Mouse (Mus musculus): Measurements from ENCODE around the gene Mex3b. TPM values are rescaled to one million over a fixed set of nuclear protein-coding genes. Genes with fewer than 3 reads are reported as not detected.

Gene Mex3b
- polyA plus RNA-seq, 1 experiment = 9.0 TPM

GRCm38 (mm10) chr7:82860626-82861025 lies 6.5 kb upstream of the Mex3b start:
- 82% methylated on average over 2 of the region's 2 CpGs for WGBS
- Histone ChIP-seq H3K27ac (ENCODE audit: insufficient read depth, low read length) (no peak overlapping the region), H3K4me1 (ENCODE audit: control insufficient read depth, insufficient read depth, low read length) (no peaks in the 10 kb centered on the region), H3K4me3 (replicated peaks; ENCODE audit: insufficient read depth, low read depth, low read length) (no peak overlapping the region), H3K27me3 (ENCODE audit: control insufficient read depth, insufficient read depth, low read length) (no peaks in the 10 kb centered on the region)
- no peak for TF ChIP-seq CTCF (IDR thresholded peaks at IDR 0.05; ENCODE audit: borderline replicate concordance, insufficient read depth, low read depth, low read length)
- TF ChIP-seq POLR2A (IDR thresholded peaks at IDR 0.05; ENCODE audit: borderline replicate concordance, insufficient read depth, low read length) = no peak
- no peak for DNase-seq

- TF ChIP-seq CTCF (IDR thresholded peaks at IDR 0.05; ENCODE audit: borderline replicate concordance, insufficient read depth, low read depth, low read length) = no peak
- TF ChIP-seq POLR2A (IDR thresholded peaks at IDR 0.05; ENCODE audit: borderline replicate concordance, insufficient read depth, low read length) = no peak
- no peak for DNase-seq
- WGBS = 85% methylated on average over 6 of the region's 6 CpGs
- H3K27me3 ChIP-seq (ENCODE audit: control insufficient read depth, insufficient read depth, low read length) = no peaks in the 10 kb centered on the region
- H3K4me3 ChIP-seq (replicated peaks; ENCODE audit: insufficient read depth, low read depth, low read length) = no peak overlapping the region
- no peak overlapping the region for H3K27ac ChIP-seq (ENCODE audit: insufficient read depth, low read length)
- no peaks in the 10 kb centered on the region for H3K4me1 ChIP-seq (ENCODE audit: control insufficient read depth, insufficient read depth, low read length)
Measured at GRCm38 (mm10) chr7:82863341-82863740, 3.8 kb upstream of the Mex3b start.

GRCm38 (mm10) chr7:82864260-82864990 lies 2.7 kb upstream of the Mex3b start:
- DNase-seq = peak; percentile 8 to 11
- Histone ChIP-seq H3K27ac (ENCODE audit: insufficient read depth, low read length) (no peak overlapping the region), H3K4me3 (replicated peaks; ENCODE audit: insufficient read depth, low read depth, low read length) (no peak overlapping the region), H3K27me3 (ENCODE audit: control insufficient read depth, insufficient read depth, low read length) (no peaks in the 10 kb centered on the region), H3K4me1 (ENCODE audit: control insufficient read depth, insufficient read depth, low read length) (peaks cover 3% of the 10 kb centered on the region; the same call in 1 of the 2 replicates)
- TF ChIP-seq POLR2A (IDR thresholded peaks at IDR 0.05; ENCODE audit: borderline replicate concordance, insufficient read depth, low read length) (no peak), CTCF (IDR thresholded peaks at IDR 0.05; ENCODE audit: borderline replicate concordance, insufficient read depth, low read depth, low read length) (no peak)
- WGBS = 58% methylated on average over 8 of the region's 8 CpGs

- Histone ChIP-seq H3K4me3 (replicated peaks; ENCODE audit: insufficient read depth, low read depth, low read length) (peak overlapping the region; percentile 77), H3K27ac (ENCODE audit: insufficient read depth, low read length) (peak overlapping the region; percentile 72), H3K27me3 (ENCODE audit: control insufficient read depth, insufficient read depth, low read length) (no peaks in the 10 kb centered on the region), H3K4me1 (ENCODE audit: control insufficient read depth, insufficient read depth, low read length) (peaks cover 10% of the 10 kb centered on the region)
- 3% methylated on average over 22 of the region's 22 CpGs for WGBS
- peak; percentile 30 to 36 for DNase-seq
- TF ChIP-seq CTCF (IDR thresholded peaks at IDR 0.05; ENCODE audit: borderline replicate concordance, insufficient read depth, low read depth, low read length) (no peak), POLR2A (IDR thresholded peaks at IDR 0.05; ENCODE audit: borderline replicate concordance, insufficient read depth, low read length) (no peak)
Measured at GRCm38 (mm10) chr7:82864991-82865771, 2.0 kb upstream of the Mex3b start.

- Histone ChIP-seq H3K4me1 (ENCODE audit: control insufficient read depth, insufficient read depth, low read length) (peaks cover 10% of the 10 kb centered on the region), H3K27me3 (ENCODE audit: control insufficient read depth, insufficient read depth, low read length) (no peaks in the 10 kb centered on the region), H3K27ac (ENCODE audit: insufficient read depth, low read length) (peak overlapping the region; percentile 96), H3K4me3 (replicated peaks; ENCODE audit: insufficient read depth, low read depth, low read length) (peak overlapping the region; percentile 97)
- TF ChIP-seq POLR2A (IDR thresholded peaks at IDR 0.05; ENCODE audit: borderline replicate concordance, insufficient read depth, low read length) (peak; percentile 86), CTCF (IDR thresholded peaks at IDR 0.05; ENCODE audit: borderline replicate concordance, insufficient read depth, low read depth, low read length) (peak; percentile 66; the same call in 1 of the 2 replicates)
- peak; percentile 99 for DNase-seq
- WGBS = under 1% methylated on average over 70 of the region's 70 CpGs
Measured at GRCm38 (mm10) chr7:82865834-82866485, 1.2 kb upstream of the Mex3b start.

- Histone ChIP-seq H3K27ac (ENCODE audit: insufficient read depth, low read length) (peak overlapping the region; percentile 96), H3K4me1 (ENCODE audit: control insufficient read depth, insufficient read depth, low read length) (peaks cover 10% of the 10 kb centered on the region), H3K27me3 (ENCODE audit: control insufficient read depth, insufficient read depth, low read length) (no peaks in the 10 kb centered on the region), H3K4me3 (replicated peaks; ENCODE audit: insufficient read depth, low read depth, low read length) (peak overlapping the region; percentile 97)
- no peak; the same call in 1 of the 2 replicates for TF ChIP-seq POLR2A (IDR thresholded peaks at IDR 0.05; ENCODE audit: borderline replicate concordance, insufficient read depth, low read length)
- TF ChIP-seq CTCF (IDR thresholded peaks at IDR 0.05; ENCODE audit: borderline replicate concordance, insufficient read depth, low read depth, low read length) = no peak
- DNase-seq = peak; percentile 93 to 98
- under 1% methylated on average over 61 of the region's 68 CpGs for WGBS
Measured at GRCm38 (mm10) chr7:82866486-82867270, 455 bp upstream of the Mex3b start.
